In genomic region chr5:66081443-66082228, GRCm38 (mm10) we compare ENCODE assay signal across 12 mouse cellular contexts.
DNase-seq lines count a peak whose midpoint lies in the region; ATAC-seq and TF ChIP-seq lines count a peak whose summit lies in the region.
"Had no signal": no experiment of that assay in that cellular context is flagged by ENCODE, and none has a peak within 500 bp of the region (broad histone marks: within the 10 kb centered on the region; RNA-seq: fewer than 3 reads in every experiment).

No protein-coding gene starts in this region.

- in situ Hi-C loops in ES-E14 (cut with MboI; ENCODE audit: low sequenced_read_pairs in 2 of 2, unreplicated experiment in 2 of 2) = no loop called here

- no peaks in the 10 kb centered on the region for H3K27me3 ChIP-seq in embryonic facial prominence, embryonic 15.5 days
- H3K27me3 ChIP-seq in heart, adult 2 months (ENCODE audit: control insufficient read depth, insufficient read depth, low read length) = no peaks in the 10 kb centered on the region
- H3K27me3 ChIP-seq: forebrain, embryonic 13.5 days; hindbrain, embryonic 15.5 days; neural tube, embryonic 13.5 days had no signal

- no peaks in the 10 kb centered on the region for H3K79me2 ChIP-seq in heart, adult 2 months (replicated peaks; ENCODE audit: control insufficient read depth, insufficient read depth, low read length)

- DNase-seq in ES-E14 (ENCODE audit: low read depth, low spot score) = no peak
- peak; percentile 87 for DNase-seq in kidney, postnatal 14 days
- peak; percentile 43 for DNase-seq in lung, postnatal 25 days (ENCODE audit: low spot score)
- DNase-seq in layer of hippocampus, postnatal 36 days = no peak
- no peak for DNase-seq in heart, adult 2 months
- DNase-seq in neural tube, embryonic 10.5 days (ENCODE audit: extremely low spot score, low spot score) = no peak
- DNase-seq: heart, adult 18-20 months; thymus, adult 18-20 months had no signal

- intact Hi-C loops in heart, adult 2 months (cut with DNase I) = no loop called here

- no peak for TF ChIP-seq EP300 in heart, adult 2 months (IDR thresholded peaks at IDR 0.05; ENCODE audit: insufficient read depth, low read depth, low read length)

- no peak for TF ChIP-seq POLR2A in heart, adult 2 months (IDR thresholded peaks at IDR 0.05; ENCODE audit: insufficient read depth, low read depth, low read length)

- peak overlapping the region; percentile 1 to 8; a peak in 1 of 4 replicates for H3K4me3 ChIP-seq in ES-E14 (ENCODE audit: insufficient read depth in 1 of 2, low read depth in 1 of 2, low read length in 2 of 2, poor library complexity in 1 of 2, severe bottlenecking in 1 of 2)
- H3K4me3 ChIP-seq in embryonic facial prominence, embryonic 15.5 days (replicated peaks) = no peak overlapping the region
- no peak overlapping the region for H3K4me3 ChIP-seq in heart, adult 2 months
- H3K4me3 ChIP-seq: forebrain, embryonic 13.5 days; hindbrain, embryonic 15.5 days; neural tube, embryonic 13.5 days had no signal

- no peak for ATAC-seq in embryonic facial prominence, embryonic 15.5 days (ENCODE audit: insufficient number of reproducible peaks, low FRiP score, low TSS enrichment, low read depth)
- ATAC-seq: forebrain, embryonic 13.5 days had no signal

- H3K9me3 ChIP-seq in ES-E14 (ENCODE audit: control insufficient read depth, insufficient read depth, low read depth, low read length) = no peaks in the 10 kb centered on the region
- H3K9me3 ChIP-seq in embryonic facial prominence, embryonic 15.5 days (replicated peaks) = no peaks in the 10 kb centered on the region
- H3K9me3 ChIP-seq: forebrain, embryonic 13.5 days; hindbrain, embryonic 15.5 days; neural tube, embryonic 13.5 days had no signal

- peak overlapping the region; percentile 19; the same call in 1 of the 2 replicates for H3K9ac ChIP-seq in ES-E14 (ENCODE audit: insufficient read depth, low read depth, low read length, poor library complexity, severe bottlenecking)
- H3K9ac ChIP-seq in embryonic facial prominence, embryonic 15.5 days = no peak overlapping the region
- no peak overlapping the region for H3K9ac ChIP-seq in heart, adult 2 months (ENCODE audit: low read depth, low read length)
- H3K9ac ChIP-seq: forebrain, embryonic 13.5 days; hindbrain, embryonic 15.5 days; neural tube, embryonic 13.5 days had no signal

- H3K36me3 ChIP-seq in ES-E14 (ENCODE audit: control insufficient read depth, insufficient read depth, low read length, poor library complexity, severe bottlenecking) = no peaks in the 10 kb centered on the region
- no peaks in the 10 kb centered on the region for H3K36me3 ChIP-seq in embryonic facial prominence, embryonic 15.5 days
- H3K36me3 ChIP-seq in heart, adult 2 months (ENCODE audit: control insufficient read depth, insufficient read depth, low read length) = no peaks in the 10 kb centered on the region
- H3K36me3 ChIP-seq: hindbrain, embryonic 15.5 days; neural tube, embryonic 13.5 days had no signal

- TF ChIP-seq CTCF in heart, adult 2 months (IDR thresholded peaks at IDR 0.05) = no peak

- peaks cover 5 to 26% of the 10 kb centered on the region in 2 experiments; a peak in 3 of 4 replicates for H3K4me1 ChIP-seq in ES-E14 (ENCODE audit: control insufficient read depth in 2 of 2, insufficient read depth in 2 of 2, low read length in 2 of 2, poor library complexity in 1 of 2)
- peaks cover 10% of the 10 kb centered on the region for H3K4me1 ChIP-seq in embryonic facial prominence, embryonic 15.5 days
- no peaks in the 10 kb centered on the region; the same call in 1 of the 2 replicates for H3K4me1 ChIP-seq in heart, adult 2 months (ENCODE audit: control insufficient read depth, insufficient read depth, low read length)
- H3K4me1 ChIP-seq: forebrain, embryonic 13.5 days; hindbrain, embryonic 15.5 days; neural tube, embryonic 13.5 days had no signal

- WGBS in embryonic facial prominence, embryonic 15.5 days = 41% methylated on average over 19 of the region's 19 CpGs
- WGBS in heart, adult 2 months = 79% methylated on average over 19 of the region's 19 CpGs

- no peak overlapping the region for H3K27ac ChIP-seq in ES-E14 (ENCODE audit: insufficient read depth, low read depth, low read length, poor library complexity, severe bottlenecking)
- H3K27ac ChIP-seq in embryonic facial prominence, embryonic 15.5 days (replicated peaks) = peak overlapping the region; percentile 44; the same call in 1 of the 2 replicates
- H3K27ac ChIP-seq in heart, adult 2 months = no peak overlapping the region
- H3K27ac ChIP-seq: forebrain, embryonic 13.5 days; hindbrain, embryonic 15.5 days; neural tube, embryonic 13.5 days had no signal

- 0 out of 2 replicates have a peak overlapping the region, but pooled peaks have one; percentile 8 for H3K4me2 ChIP-seq in embryonic facial prominence, embryonic 15.5 days (replicated peaks)
- H3K4me2 ChIP-seq: forebrain, embryonic 13.5 days; hindbrain, embryonic 15.5 days; neural tube, embryonic 13.5 days had no signal

TF ChIP-seq in ES-E14, 5 proteins besides CTCF, POLR2A, EP300 and RAD21:
- no peak for TF ChIP-seq HCFC1 (IDR thresholded peaks at IDR 0.05; ENCODE audit: borderline replicate concordance, insufficient read depth, low read length)
- TF ChIP-seq ZNF384 (IDR thresholded peaks at IDR 0.05; ENCODE audit: low read depth, low read length) = no peak
- TF ChIP-seq MAFK (IDR thresholded peaks at IDR 0.05; ENCODE audit: insufficient read depth, low read depth, low read length) = no peak
- no peak for TF ChIP-seq ZC3H11A (IDR thresholded peaks at IDR 0.05; ENCODE audit: borderline replicate concordance, low read depth, low read length)
- no peak for TF ChIP-seq CHD2 (IDR thresholded peaks at IDR 0.05; ENCODE audit: low read depth, low read length)

Comparison
In these comparisons a context has a peak if more than half of its experiments do, and no peak if none do; other contexts are left out.
1. DNase-seq: peak in kidney, postnatal 14 days (single experiment) and lung, postnatal 25 days (single experiment); none in ES-E14 (single experiment), layer of hippocampus, postnatal 36 days (0 of 2), heart, adult 2 months (0 of 2) and neural tube, embryonic 10.5 days (single experiment).
2. H3K4me3 ChIP-seq: peak in ES-E14 (2 of 2); none in embryonic facial prominence, embryonic 15.5 days (single experiment) and heart, adult 2 months (single experiment).